Mouse (Mus musculus): ENCODE data around the gene Tsfm.

GRCm38 (mm10) chr10:127042468-127043115 lies 12.0 kb upstream of the Tsfm start:
- TF ChIP-seq CTCF (IDR thresholded peaks at IDR 0.05) (no peak), EP300 (IDR thresholded peaks at IDR 0.05) (no peak)
